Mouse (Mus musculus) CD4-positive naive resting alpha-beta T cell, adult 57 days (primary cell): ENCODE data around the gene Gm21830. TPM values are rescaled to one million over a fixed set of nuclear protein-coding genes. Genes with fewer than 3 reads are reported as not detected.

Experiments used
- total RNA-seq: library from RNA; stranded (reverse); gene quantifications from one replicate; pipeline ENCODE4 v1.2.4, GENCODE M21; 2023

Gene Gm21830
- not detected for total RNA-seq

GRCm38 (mm10) chr2:67413425-67413824 lies at the start of gene Gm21830:
TSS of gene Gm21830 (plus strand) at chr2:67413725.

GRCm38 (mm10) chr2:67433081-67433480 lies 19.6 kb downstream of the Gm21830 start, which contains the start of gene Gm26727:
TSS of gene Gm26727 (minus strand) at chr2:67433181.

GRCm38 (mm10) chr2:67445780-67446179 lies 32.3 kb downstream of the Gm21830 start, which contains the start of gene Xirp2:
TSS of gene Xirp2 (plus strand) at chr2:67446002.

Other genes with a start within 250 kb of the Gm21830 start
- gene Gm26727, start 19.5 kb downstream of the Gm21830 start, total RNA-seq = not detected
- gene Xirp2, start 32.3 kb downstream of the Gm21830 start, total RNA-seq = not detected
- not detected for gene B3galt1, start 152.1 kb downstream of the Gm21830 start, total RNA-seq